Mouse (Mus musculus) lung, embryonic 14.5 days (tissue): Measurements from ENCODE around the gene B3galt6. TPM values are rescaled to one million over a fixed set of nuclear protein-coding genes. Genes with fewer than 3 reads are reported as not detected.
A peak's percentile ranks its signal among the peaks of the same experiment; 100 is the strongest.

Experiments
- ATAC-seq: fragments of 200-750 bp; cut with Nextera tagmentation; 2 replicates; pipeline ENCODE4 v1.8.0; 2017; ENCODE audit warnings: mild to moderate bottlenecking, moderate TSS enrichment, moderate library complexity; ENCODE audit not compliant: insufficient read depth
- DNase-seq: peaks from one replicate; pipeline ENCODE4 v3.0.0-alpha.2; 2015
- H3K27ac ChIP-seq: fragments of 300-500 bp; sonication (generic); 2 replicates; pipeline ENCODE4 v1.5.1; 2014; ENCODE audit warnings: low read depth, mild to moderate bottlenecking, moderate library complexity
- H3K27me3 ChIP-seq: fragments of 300-500 bp; sonication (generic); 2 replicates; pipeline ENCODE4 v1.6.1; 2014; ENCODE audit warnings: low read length, control low read depth; ENCODE audit not compliant: insufficient read depth
- H3K36me3 ChIP-seq: fragments of 300-500 bp; sonication (generic); 2 replicates; pipeline ENCODE4 v1.6.1; 2014; ENCODE audit warnings: control low read depth; ENCODE audit not compliant: insufficient read depth
- H3K4me1 ChIP-seq: fragments of 300-500 bp; sonication (generic); 2 replicates; pipeline ENCODE4 v1.6.1; 2014; ENCODE audit warnings: antibody characterized with exemption, control low read depth; ENCODE audit not compliant: insufficient read depth
- H3K4me2 ChIP-seq: fragments of 300-500 bp; sonication (generic); 2 replicates; pipeline ENCODE4 v1.6.1; 2014; ENCODE audit warnings: mild to moderate bottlenecking
- H3K4me3 ChIP-seq: fragments of 300-500 bp; sonication (generic); 2 replicates; pipeline ENCODE4 v1.5.1; 2014; ENCODE audit warnings: low read depth, low read length
- H3K9ac ChIP-seq: fragments of 300-500 bp; sonication (generic); 2 replicates; pipeline ENCODE4 v1.6.1; 2014
- H3K9me3 ChIP-seq: fragments of 300-500 bp; sonication (generic); 2 replicates; pipeline ENCODE4 v1.6.1; 2016; ENCODE audit warnings: low read depth, low read length, control low read depth
- CTCF ChIP-seq: IDR thresholded peaks from 2 replicates; pipeline ENCODE4 v1.5.1; 2016; ENCODE audit warnings: antibody characterized with exemption, low read depth
- WGBS: fragments of 180-500 bp; shearing (Covaris S2); extraction: QIAGEN DNeasy Blood & Tissue Kit; methylation state at CpG from one replicate; pipeline ENCODE4 v1.1.7; 2014; 5-methylcytosine and 5-hydroxymethylcytosine counted together
- polyA plus RNA-seq: library from polyadenylated mRNA; unstranded; fragments of >200 nt; fragmentation: Nextera tagmentation; extraction: Ambion mirVana; gene quantifications from 2 replicates; pipeline ENCODE4 v1.2.1, GENCODE M21; 2014

The B3galt6 gene
- polyA plus RNA-seq, 1 experiment from 2014 or later, result 18.2 TPM

GRCm38 (mm10) chr4:156021381-156021780, 28.9 kb upstream of the B3galt6 start:
- no peak for TF ChIP-seq CTCF
- Histone ChIP-seq H3K27ac (no peak overlapping the region), H3K4me3 (no peak overlapping the region), H3K36me3 (peaks cover 4% of the 10 kb centered on the region), H3K9me3 (no peaks in the 10 kb centered on the region), H3K4me1 (no peaks in the 10 kb centered on the region; the same call in 1 of the 2 replicates), H3K9ac (no peak overlapping the region), H3K4me2 (no peak overlapping the region), H3K27me3 (no peaks in the 10 kb centered on the region)
- ATAC-seq (no peak), DNase-seq (no peak)
- 51% methylated on average over 3 of the region's 3 CpGs for WGBS

GRCm38 (mm10) chr4:156019771-156020170, 27.3 kb upstream of the B3galt6 start:
- ATAC-seq (no peak), DNase-seq (no peak)
- WGBS, result 84% methylated on average over 12 of the region's 12 CpGs
- Histone ChIP-seq H3K4me1 (no peaks in the 10 kb centered on the region), H3K4me2 (no peak overlapping the region), H3K9ac (no peak overlapping the region), H3K27ac (no peak overlapping the region), H3K9me3 (no peaks in the 10 kb centered on the region), H3K4me3 (no peak overlapping the region), H3K36me3 (peaks cover 14% of the 10 kb centered on the region), H3K27me3 (no peaks in the 10 kb centered on the region)
- no peak for TF ChIP-seq CTCF

GRCm38 (mm10) chr4:156014436-156014835, 22.0 kb upstream of the B3galt6 start:
- Histone ChIP-seq H3K9ac (no peak overlapping the region), H3K27me3 (no peaks in the 10 kb centered on the region), H3K36me3 (peaks cover 55% of the 10 kb centered on the region), H3K4me2 (no peak overlapping the region), H3K27ac (no peak overlapping the region), H3K4me1 (no peaks in the 10 kb centered on the region), H3K4me3 (no peak overlapping the region), H3K9me3 (no peaks in the 10 kb centered on the region)
- no peak for TF ChIP-seq CTCF
- ATAC-seq (no peak), DNase-seq (no peak)
- WGBS, result 83% methylated on average over 2 of the region's 2 CpGs

GRCm38 (mm10) chr4:156013637-156014036, 21.2 kb upstream of the B3galt6 start, which contains the start of gene Tnfrsf4:
Gene Tnfrsf4, plus strand, starts transcription at chr4:156013843.
- no peak for TF ChIP-seq CTCF
- Histone ChIP-seq H3K4me1 (no peaks in the 10 kb centered on the region), H3K9me3 (no peaks in the 10 kb centered on the region), H3K4me2 (no peak within 1 kb of the TSS), H3K9ac (no peak within 1 kb of the TSS), H3K27me3 (no peaks in the 10 kb centered on the region), H3K27ac (no peak within 1 kb of the TSS), H3K4me3 (no peak within 1 kb of the TSS), H3K36me3 (peaks cover 63% of the 10 kb centered on the region)
- no peak for ATAC-seq
- DNase-seq, result no peak
- 78% methylated on average over 8 of the region's 8 CpGs for WGBS

- no peak overlapping the region for H3K27ac ChIP-seq
- H3K4me3 ChIP-seq, result no peak overlapping the region
- WGBS, result 87% methylated on average over 4 of the region's 4 CpGs
- no peak overlapping the region for H3K9ac ChIP-seq
- H3K4me1 ChIP-seq, result no peaks in the 10 kb centered on the region
- no peak for DNase-seq
- no peak for TF ChIP-seq CTCF
- no peaks in the 10 kb centered on the region for H3K9me3 ChIP-seq
- ATAC-seq, result no peak
- H3K36me3 ChIP-seq, result peaks cover 94% of the 10 kb centered on the region
- H3K27me3 ChIP-seq, result no peaks in the 10 kb centered on the region
- no peak overlapping the region for H3K4me2 ChIP-seq
Measured at GRCm38 (mm10) chr4:156008369-156008768, 15.9 kb upstream of the B3galt6 start.

GRCm38 (mm10) chr4:156004109-156004508, 11.7 kb upstream of the B3galt6 start:
- Histone ChIP-seq H3K9ac (no peak overlapping the region), H3K36me3 (peaks cover 93% of the 10 kb centered on the region), H3K9me3 (no peaks in the 10 kb centered on the region), H3K27ac (no peak overlapping the region), H3K4me3 (no peak overlapping the region), H3K27me3 (no peaks in the 10 kb centered on the region), H3K4me1 (no peaks in the 10 kb centered on the region), H3K4me2 (no peak overlapping the region)
- DNase-seq (no peak), ATAC-seq (no peak)
- no peak for TF ChIP-seq CTCF
- 89% methylated on average over 3 of the region's 3 CpGs for WGBS

- Histone ChIP-seq H3K27me3 (no peaks in the 10 kb centered on the region), H3K9ac (peak overlapping the region; percentile 84), H3K4me2 (peak overlapping the region; percentile 69), H3K4me3 (peak overlapping the region; percentile 86), H3K36me3 (peaks cover 40% of the 10 kb centered on the region), H3K4me1 (peaks cover 13% of the 10 kb centered on the region), H3K9me3 (no peaks in the 10 kb centered on the region), H3K27ac (peak overlapping the region; percentile 92)
- no peak for TF ChIP-seq CTCF
- ATAC-seq (no peak), DNase-seq (no peak)
- WGBS, result 4% methylated on average over 15 of the region's 15 CpGs
Measured at GRCm38 (mm10) chr4:155993606-155994005, 1.2 kb upstream of the B3galt6 start.
